Mouse (Mus musculus): ENCODE data around the gene Fbrs. TPM values are rescaled to one million over a fixed set of nuclear protein-coding genes. Genes with fewer than 3 reads are reported as not detected.
A peak's percentile ranks its signal among the peaks of the same experiment; 100 is the strongest.
"Not testable (repeated sequence)": the region's sequence is repeated elsewhere in the genome, so short reads cannot be mapped to it uniquely, and the experiment has no call there.

The Fbrs gene
- total RNA-seq, 1 experiment from 2014 or later = 84.4 TPM

DNA sequence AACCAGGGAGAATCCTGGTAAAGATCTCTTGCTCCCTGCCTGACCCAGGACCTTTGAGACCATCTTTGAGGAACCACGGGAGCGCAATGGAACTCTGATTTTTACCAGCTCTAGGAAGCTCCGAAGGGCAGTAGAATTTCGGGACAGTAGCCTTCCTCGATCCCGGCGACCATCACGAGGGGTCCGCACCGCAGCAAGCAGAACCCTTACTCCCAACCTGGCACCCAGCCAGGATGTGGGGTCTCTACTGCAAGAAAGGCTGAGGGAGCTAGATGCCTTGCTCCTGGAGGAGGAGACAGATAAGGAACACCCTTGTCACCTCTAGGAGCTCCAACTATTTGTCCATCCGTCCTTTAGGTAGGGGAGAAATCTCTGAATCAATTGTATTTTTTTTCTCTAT is 2.7 kb upstream of the Fbrs start:
- no peak for DNase-seq

DNA sequence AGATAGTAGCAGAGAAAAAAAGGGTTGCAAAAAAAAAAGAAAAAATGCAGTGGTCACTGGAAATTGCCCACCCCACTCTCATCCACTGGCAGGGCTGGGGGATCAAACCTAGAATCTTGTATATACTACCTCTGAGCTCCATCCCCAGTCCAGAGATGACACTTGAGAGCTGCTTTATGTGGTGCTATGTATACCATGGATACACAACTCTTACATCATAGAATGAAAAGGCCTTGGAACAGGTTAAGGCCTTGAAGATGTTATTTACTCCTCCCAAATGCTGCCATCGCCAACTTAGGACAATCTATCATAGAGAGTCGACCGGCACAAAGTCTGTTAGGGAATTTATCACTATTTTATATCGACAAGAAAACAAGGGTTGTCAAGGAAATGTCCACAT is 2.1 kb upstream of the Fbrs start:
- no peak for DNase-seq

DNA sequence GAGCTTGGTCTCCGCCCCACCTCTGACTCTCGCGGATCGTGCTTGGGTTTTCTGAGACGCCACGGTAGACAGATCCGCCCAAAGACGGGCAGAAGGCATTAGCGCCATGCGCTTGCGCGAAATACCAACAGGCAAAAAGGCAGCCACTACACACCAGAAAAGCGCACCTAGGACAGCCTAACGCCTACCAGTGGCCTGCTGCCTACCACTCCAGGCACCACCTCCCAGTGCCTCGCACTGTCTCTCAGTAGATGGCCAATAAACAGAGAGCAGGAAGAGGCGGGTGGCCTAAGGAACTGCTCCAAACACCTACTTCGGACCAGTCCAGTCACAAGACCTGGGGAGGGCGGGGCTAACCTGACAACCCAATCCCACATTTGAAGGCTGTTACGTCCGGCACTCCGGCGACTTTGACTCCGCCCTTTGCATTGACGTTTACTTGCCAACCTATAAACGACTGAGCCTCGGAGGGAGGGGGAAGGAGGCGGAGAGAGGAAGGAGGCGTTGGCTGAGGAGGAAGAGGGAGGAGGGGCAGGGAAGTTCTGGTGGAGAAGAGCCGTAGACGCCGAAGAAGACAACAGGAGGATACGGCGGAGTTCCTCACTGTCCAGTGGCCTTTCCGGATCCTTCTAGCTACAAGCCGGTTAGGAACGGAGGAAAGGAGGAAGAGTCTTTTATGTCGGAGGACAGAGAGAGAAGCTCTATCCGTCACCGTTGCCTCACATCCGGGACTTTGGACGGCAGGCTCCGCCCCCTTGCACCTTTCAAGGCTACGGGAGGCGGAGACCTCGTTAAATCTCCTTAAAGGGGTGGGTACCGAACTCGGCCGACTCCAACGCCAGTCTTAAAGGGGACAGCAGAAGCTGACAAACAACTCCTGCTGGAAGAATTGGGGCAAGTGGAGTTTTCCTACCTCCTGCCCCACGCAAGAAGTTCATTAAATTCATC is 1.0 kb upstream of the Fbrs start:
- peak; percentile 97 for DNase-seq

DNA sequence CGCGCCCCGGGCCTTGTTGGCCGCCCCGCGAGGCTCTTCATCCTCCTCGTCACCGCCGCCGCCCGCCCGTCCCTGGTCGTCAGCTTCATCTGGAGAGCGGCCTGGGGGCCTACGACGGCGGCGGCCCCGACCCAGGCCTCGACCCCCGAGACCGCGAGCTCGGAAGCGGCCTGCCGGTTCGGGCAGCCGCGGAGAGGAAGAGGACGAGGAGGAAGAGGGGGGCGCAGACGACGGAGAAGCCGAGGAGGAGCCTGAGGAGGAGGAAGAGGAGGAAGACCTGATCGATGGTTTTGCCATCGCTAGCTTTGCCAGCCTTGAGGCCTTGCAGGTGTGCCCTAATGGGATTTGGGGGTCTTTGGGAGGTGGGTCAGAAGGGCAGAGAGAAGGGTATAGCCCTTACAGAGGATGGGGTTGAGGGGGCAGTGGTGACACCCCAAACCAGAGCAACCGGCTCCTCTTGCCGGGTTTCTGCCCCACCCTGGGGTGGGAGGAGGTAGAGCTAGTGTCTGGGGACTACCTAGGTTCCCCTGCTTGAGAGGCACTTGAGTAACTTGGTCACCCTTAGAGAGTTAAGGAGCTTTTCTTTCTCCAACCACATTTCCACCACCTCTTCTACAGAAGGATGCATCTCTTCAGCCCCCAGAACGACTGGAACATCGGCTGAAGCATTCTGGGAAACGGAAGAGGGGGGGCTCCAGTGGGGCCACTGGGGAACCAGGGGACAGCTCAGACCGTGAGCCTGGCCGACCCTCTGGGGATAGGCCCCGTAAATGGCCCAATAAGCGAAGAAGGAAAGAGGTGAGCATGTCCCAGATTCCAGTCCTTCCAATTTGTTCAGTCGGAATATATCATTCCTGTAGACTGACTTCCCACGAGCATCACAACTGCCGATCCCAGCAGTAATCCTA is 573 bp downstream of the Fbrs start:
- no peak for DNase-seq

DNA sequence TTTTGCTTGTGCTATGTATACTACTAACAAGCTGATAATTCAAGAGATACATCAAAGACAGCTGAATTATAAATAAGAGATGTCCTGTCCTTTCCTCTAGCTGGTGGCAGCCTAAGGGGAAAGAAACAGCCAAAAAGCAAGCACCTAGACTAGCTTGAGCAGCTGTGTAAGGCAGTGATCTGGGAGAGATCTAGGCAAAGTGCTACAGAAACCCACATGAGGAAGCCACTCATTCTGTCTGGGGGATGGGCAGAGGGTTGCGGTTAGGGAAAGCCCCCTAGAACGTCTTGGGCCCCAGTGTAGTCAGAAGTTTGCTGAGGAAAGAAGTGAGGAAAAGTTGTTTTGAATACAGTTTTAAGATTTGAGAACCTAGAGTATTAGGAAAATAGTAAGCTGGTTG is 1.3 kb downstream of the Fbrs start:
- DNase-seq = no peak

DNA sequence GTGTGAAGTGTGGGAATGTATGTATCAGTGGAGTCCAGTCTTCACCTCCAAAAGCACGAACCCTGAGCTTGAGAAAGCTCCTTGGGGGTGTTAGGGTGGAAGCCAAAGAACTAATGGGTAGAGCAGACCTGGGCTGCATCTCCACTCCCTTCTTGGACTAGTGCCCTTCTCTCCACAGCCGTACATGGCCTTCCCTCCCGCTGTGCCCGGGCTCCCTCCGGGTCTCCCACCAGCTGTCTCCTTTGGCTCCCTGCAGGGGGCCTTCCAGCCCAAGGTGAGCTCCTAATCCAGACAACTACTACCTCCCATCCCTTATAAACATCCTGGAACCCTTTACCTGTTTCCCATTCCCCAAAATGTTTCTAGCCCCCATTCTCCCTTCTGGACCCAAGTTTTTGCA is 6.4 kb downstream of the Fbrs start:
- DNase-seq = no peak

DNA sequence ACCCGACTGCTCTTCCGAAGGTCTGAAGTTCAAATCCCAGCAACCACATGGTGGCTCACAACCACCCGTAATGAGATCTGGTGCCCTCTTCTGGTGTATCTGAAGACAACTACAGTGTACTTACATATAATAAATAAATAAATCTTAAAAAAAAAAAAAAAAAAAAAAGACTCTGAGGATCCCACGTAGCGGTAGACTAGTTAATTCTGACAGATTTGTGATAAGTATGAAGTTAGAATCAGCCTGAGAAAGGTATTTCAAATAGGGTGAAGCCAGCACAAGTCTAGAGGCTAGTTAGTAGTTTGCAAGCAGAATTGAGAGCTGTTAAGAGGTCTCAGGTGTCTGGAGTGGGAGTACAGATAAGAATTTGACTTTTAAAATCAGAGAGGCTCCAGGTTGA is 9.4 kb downstream of the Fbrs start:
- not testable (repeated sequence) for DNase-seq

DNA sequence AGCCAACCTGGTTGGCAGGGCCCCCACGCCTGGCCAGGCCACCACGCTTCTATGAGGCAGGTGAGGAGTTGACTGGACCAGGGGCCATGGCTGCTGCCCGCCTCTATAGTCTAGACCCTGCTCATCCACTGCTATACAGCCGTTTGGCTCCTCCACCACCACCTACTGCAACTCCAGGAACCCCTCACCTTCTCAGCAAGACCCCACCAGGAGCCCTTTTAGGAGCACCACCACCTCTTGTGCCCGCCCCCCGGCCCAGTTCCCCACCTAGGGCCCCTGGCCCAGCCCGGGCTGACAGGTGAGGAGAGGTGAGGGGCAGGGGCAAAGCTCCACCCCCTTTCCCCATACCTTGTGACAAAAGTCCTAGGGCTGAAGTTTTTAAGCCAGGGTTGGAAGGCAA is 11.0 kb downstream of the Fbrs start:
- no peak for DNase-seq

DNA sequence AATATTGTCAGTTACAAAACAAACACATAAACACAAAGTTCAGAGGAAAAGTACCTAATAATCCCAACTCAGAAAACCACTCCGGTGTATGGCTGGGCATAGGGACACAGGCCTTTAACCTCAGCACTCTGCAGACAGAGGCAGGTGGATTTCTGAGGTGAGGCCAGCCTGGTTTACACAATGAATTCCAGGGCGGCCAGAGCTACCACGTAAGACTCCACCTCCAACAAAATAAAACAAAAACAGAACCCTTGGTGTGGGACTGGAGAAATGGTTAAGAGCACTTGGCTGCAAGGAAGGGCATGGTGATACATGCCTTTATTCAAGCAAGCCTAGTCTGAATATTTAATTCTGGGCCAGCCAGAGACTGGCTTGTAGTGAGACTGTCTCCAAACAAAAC is 12.8 kb downstream of the Fbrs start:
- DNase-seq = no peak

DNA sequence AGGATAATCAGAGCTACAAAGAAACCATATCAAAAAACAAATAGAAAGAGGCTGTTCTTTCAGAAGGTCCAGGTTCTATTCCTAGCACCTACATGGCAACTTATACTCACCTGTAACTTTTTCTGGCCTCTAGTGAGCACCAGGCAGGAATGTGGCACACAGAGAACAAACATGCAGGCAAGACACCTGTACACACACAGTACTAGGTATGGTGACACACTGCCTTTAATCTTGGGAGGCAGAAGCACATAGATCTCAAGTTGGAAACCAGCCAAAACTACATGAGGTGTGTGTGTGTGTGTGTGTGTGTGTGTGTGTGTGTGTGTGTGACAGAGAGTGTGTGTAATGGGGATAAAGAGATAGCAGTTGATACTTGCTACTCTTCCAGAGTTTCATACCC is 15.6 kb downstream of the Fbrs start:
- DNase-seq = no peak

DNA sequence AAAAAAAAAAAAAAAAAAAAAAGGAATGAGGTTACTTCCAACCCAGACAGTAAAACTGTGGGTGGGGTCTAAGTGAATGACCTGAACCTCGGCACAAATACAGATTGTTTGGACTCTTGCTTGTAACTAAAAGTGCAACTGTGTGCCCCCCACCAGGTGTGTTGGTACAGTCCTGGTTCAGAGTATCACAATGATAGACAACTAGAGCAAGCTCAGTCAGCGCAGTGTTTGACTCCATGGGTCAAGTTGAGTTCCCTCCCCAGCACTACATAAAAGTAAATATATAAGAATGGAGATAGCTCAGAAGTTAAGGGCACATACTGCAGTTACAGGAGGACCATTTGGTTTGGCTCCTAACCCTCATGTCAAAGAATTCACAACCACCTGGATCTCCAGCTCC is 18.4 kb downstream of the Fbrs start:
- no peak for DNase-seq

DNA sequence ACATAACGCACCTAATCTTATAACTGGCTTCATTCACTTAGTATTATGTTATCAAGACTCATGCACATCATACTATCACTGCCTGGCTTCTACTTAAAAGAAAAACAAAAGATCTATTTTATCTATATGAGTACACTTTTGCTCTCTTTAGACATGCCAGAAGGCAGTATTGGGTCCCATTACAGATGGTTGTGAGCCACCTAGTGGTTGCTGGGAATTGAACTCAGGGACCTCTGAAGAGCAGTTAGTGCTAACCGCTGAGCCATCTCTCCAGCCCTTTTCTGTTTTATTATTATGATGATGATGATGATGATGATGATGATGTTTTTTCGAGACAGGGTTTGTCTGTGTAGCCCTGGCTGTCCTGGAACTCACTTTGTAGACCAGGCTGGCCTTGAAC is 19.4 kb downstream of the Fbrs start:
- no peak for DNase-seq

DNA sequence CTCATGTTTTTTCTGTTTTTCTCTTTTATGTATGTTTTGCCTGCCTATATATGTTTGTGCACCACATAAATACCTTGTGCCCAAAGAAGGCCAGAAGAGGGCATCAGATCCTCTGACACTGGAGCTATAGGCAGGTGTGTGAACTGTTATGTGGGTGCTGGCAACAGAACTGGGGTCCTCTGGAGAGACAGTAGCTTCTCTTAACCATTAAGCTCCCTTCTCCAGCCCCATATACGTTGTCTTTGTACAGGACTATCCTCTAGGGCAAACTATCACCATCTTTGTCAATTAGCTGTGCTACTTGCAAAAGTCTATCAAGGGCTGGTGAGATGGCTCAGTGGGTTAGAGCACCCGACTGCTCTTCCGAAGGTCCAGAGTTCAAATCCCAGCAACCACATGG is 29.3 kb downstream of the Fbrs start:
- no peak for DNase-seq

DNA sequence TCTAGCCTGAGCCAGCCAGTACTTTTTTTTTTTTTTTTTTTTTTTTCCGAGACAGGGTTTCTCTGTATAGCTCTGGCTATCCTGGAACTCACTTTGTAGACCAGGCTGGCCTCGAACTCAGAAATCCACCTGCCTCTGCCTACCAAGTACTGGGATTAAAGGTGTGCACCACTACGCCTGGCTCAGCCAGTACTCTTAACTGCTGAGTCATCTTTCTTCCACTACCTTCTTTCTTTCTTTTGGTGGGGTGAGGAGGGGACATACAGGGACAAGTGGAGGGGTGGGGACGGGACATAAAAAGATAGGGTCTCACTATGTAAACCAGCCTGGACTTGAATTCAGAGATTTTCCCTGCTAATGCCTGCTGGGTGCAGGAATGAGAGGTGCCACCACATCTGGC is 30.8 kb downstream of the Fbrs start:
- DNase-seq = not testable (repeated sequence)

DNA sequence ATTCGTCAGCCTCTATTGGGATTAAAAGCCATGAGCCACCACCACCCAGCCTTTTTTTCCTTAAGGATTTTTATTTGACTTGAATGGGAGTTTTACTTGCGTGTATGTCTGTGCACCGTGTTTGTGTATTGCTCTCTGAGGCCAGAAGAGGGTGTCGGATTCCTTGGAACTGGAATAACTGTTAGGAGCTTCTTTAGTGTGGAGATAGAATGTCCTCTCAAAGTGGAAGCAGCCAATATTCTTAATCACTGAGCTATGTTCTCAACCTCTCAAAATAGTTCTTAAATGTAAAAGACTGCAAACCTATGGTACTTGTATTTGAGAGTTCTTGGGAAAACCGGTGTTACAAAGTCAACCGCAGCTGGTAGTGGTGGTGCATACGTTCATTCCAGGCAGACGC is 32.2 kb downstream of the Fbrs start:
- DNase-seq = no peak

DNA sequence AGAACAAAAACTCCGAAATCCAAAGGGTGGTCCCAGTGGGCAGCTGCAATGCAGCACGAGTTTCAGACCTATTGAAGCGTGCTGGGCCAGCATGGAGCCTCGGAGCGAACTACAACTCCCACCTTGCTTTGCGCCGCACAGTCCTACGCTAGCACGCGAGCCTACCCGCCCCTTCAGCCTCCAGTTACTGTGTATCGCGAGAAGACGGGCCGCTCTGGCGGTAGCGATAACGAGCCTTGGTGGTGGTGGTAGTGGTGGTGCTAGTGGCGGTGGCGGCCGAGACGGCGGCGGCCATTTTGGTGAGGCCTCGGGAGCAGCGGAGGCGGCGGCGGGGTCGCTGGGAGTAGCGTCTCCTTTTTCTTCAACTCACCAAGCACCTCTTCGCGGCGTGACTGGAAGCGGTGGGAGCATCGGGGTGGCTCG is 32.8 kb downstream of the Fbrs start, which contains the start of gene Srcap:
Gene Srcap (plus strand): TSS at position 176 of the 423 bp plus-strand sequence.
- DNase-seq = peak; percentile 93

DNA sequence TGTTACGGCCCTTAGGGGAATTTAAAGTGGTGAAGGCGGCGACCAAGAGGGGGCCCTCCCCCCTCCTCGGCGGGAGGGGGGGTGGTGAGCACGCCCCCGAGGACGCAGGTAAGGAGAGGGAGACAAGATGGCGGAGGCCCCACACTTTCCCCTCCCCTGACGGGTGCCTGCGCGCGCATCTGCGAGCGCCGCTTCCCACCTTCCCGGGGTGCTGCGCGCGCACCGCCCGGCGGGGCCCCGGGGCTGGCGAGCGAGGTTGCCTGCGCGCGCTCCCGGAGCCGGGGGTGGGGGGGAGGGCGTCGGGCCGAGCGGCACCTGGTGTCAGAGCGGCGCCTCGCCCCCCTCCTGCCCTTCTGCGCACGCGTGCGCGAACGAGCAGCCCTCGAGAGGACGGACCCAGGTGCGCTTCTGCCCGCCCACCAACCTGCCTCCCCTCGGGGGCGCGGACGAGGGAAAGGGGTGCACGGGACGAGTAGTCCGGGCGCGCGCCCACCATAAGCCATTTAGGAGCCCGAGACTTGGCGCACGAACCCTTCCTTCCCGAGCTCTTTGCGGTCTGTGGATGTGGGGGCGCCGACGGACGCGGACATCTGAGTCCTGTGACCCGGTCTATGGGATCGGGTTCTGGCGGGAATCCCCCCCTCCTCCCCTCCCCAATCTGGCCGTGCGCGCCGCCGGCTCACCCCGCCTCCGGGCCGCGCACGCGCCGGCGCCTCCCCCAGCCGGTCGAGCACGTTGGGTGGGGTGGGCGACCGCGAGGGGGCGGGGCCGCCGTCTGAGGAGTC is 33.4 kb downstream of the Fbrs start:
- DNase-seq = peak; percentile 92

DNA sequence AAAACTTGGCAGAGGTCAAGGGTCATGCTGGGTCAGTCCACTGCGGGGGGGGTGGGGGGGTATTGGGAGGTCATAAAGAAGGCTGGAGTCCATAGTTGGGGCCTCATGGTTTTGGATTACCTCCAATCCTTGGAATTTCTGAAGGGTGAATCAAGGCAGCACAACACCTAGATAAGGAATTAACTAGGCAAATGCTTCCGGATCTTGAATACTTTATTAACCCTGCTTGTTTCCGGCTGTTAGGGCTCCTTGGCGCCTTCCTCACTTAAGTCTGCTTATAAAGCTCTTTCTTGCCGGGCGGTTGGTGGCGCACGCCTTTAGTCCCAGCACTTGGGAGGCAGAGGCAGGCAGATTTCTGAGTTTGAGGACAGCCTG is 34.0 kb downstream of the Fbrs start:
- DNase-seq = no peak

DNA sequence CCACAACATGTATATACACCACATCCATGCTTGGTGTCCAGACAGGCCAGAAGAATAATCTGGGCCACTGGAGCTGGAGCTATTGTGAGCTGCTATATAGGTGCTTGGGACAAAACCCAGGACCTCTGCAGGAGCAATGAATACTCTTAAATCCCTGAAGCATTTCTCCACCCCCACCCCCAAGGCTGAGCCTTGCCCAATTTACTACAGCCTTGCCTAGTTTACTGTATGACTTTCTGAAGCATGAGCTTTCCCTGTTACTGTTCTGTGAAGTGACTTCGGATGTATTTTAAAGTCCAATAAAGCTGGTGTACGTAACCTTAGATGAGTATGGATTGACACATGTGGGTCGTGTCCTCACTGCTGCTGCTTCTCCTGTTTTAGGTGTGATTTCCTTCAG is 34.8 kb downstream of the Fbrs start:
- no peak for DNase-seq

DNA sequence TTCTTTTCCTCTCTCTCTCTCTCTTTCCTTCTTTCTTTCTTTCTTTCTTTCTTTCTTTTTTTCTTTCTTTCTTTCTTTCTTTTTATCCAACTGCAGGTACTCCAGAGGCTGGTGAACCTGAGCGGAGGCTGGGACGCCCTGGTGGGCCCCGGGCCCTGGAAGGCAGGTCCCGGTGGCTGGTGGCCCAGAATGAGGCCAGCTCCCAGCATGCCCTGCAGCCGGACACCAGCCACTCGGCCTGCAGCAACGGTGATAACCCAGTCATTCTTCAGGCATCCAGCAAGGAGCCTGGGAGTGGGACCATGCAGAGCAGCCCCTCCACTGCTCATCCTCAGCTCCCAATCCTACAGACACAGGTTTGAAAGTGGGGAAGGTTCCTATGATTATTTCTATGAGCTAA is 36.8 kb downstream of the Fbrs start:
- DNase-seq = no peak

DNA sequence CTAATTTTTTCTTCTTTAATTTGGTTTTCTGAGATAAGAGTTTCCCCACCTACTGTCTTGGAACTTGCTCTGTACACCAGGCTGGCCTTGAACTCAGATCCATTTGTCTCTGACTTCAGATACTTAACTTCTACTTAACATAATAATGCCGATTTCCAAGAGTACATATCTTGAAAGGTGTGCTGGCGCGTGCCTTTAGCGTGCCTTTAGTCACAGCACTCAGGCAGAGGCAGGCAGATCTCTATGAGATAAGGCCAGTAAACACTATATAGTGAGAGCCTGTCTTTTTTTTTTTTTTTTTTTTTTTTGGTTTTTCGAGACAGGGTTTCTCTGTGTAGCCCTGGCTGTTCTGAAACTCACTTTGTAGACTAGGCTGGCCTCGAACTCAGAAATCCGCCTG is 37.3 kb downstream of the Fbrs start:
- DNase-seq = no peak

DNA sequence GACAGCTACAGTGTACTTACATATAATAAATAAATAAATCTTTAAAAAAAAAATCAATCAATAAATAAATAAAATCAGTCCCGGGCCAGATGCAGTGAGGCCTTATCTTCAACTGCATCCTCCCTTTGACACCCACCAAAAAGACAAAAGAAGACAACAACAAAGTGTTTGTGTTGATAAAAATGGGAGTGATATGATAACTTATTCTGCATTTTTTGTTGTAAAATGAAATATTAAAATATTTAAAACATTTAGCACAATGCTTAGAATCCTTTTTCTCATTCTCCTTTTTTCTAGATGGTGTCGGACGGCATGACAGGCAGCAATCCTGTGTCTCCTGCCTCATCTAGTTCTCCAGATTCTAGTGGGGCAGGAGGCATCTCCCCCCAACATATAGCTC is 40.3 kb downstream of the Fbrs start, which contains the start of gene Gm42715:
Gene Gm42715 (plus strand): TSS at position 301 of the 400 bp plus-strand sequence.
- DNase-seq = no peak
